Mouse (Mus musculus): ENCODE results near the gene Ntf5.

DNA sequence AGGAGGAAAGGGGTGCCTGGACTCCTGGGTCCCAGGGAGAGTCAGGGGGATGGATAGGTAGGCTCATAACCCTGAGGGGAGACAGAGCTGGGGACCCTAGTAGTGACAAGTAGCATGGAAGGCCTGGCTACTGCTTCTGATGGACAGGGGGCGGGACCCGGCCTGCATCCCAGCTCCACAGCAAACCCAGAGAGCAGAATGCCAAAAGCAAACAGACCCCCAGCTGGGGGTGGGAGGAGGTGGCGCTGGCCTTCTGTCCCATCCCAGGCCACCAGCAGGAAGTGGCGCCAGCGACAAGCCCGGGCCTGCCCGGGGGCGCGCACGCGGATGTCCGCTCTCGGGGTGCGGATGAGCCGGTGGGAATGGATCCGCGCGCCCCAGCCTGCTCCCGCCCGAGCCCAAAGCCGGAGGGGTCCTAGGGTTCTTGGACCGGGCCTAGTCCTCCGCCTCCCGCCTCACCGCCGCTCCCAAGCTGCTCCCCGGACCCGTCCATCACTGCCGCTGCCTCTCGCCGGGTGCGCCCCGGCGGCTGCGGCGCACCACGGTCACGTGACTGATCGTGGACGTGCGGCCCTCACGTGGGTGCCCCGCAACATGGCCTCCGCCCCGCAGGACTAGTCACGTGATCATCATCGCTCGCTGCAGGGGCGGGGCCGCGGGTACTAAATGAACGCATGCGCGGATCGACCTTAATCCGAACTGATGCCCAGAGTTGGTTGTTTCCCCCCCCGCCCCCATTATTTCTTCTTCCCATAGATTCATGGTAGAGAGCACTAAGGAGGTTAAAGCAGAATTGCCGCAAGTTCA is 53.0 kb downstream of the Ntf5 start, which contains the start of gene Bax:
- peak; percentile 81; the same call in 1 of the 2 replicates for TF ChIP-seq POLR2A (IDR thresholded peaks at IDR 0.05; ENCODE audit: extremely low read depth, insufficient read depth, low read length)
- no peak for TF ChIP-seq CTCF (IDR thresholded peaks at IDR 0.05; ENCODE audit: extremely low read depth, insufficient read depth, low read length)

Data from cortical plate, adult 2 months (tissue).